Mouse (Mus musculus) myocyte (in vitro differentiated cells): ENCODE results near the gene Stx18.

Experiments used
- CEBPB ChIP-seq: IDR thresholded peaks from 2 replicates; pipeline ENCODE4 v1.6.1; 2011; ENCODE audit warnings: mild to moderate bottlenecking, moderate library complexity; ENCODE audit not compliant: poor library complexity, insufficient read depth, severe bottlenecking
- MYOD1 ChIP-seq, 3 experiments: IDR thresholded peaks; one replicate each; pipeline ENCODE4 v1.6.1; 2011; ENCODE audit warnings: control low read depth in 2 of 3, low read depth in 2 of 3, mild to moderate bottlenecking in 2 of 3, moderate library complexity in 1 of 3; ENCODE audit not compliant: insufficient read length in 2 of 3, control insufficient read depth in 1 of 3
- MYOG ChIP-seq, 3 experiments: IDR thresholded peaks; one replicate each; pipeline ENCODE4 v1.6.1; 2011; ENCODE audit warnings: control low read depth in 2 of 3, low read depth in 2 of 3, mild to moderate bottlenecking in 2 of 3; ENCODE audit not compliant: insufficient read length in 2 of 3, control insufficient read depth in 1 of 3, insufficient read depth in 1 of 3
- POLR2A ChIP-seq: IDR thresholded peaks from one replicate; pipeline ENCODE4 v1.6.1; 2011; ENCODE audit warnings: low read depth, mild to moderate bottlenecking, control low read depth, moderate library complexity; ENCODE audit not compliant: insufficient read length
- POLR2AphosphoS2 ChIP-seq: IDR thresholded peaks from one replicate; pipeline ENCODE4 v1.6.1; 2011; ENCODE audit warnings: low read depth, control low read depth; ENCODE audit not compliant: insufficient read length
- REST ChIP-seq: IDR thresholded peaks from one replicate; pipeline ENCODE4 v1.6.1; 2011; ENCODE audit warnings: mild to moderate bottlenecking, control low read depth, moderate library complexity; ENCODE audit not compliant: insufficient read depth, insufficient read length
- SRF ChIP-seq: IDR thresholded peaks from one replicate; pipeline ENCODE4 v1.6.1; 2011; ENCODE audit warnings: low read depth; ENCODE audit not compliant: control insufficient read depth, insufficient read length
- TCF12 ChIP-seq: IDR thresholded peaks from one replicate; pipeline ENCODE4 v1.6.1; 2011; ENCODE audit warnings: mild to moderate bottlenecking, control low read depth; ENCODE audit not compliant: poor library complexity, insufficient read depth, severe bottlenecking
- USF1 ChIP-seq: IDR thresholded peaks from one replicate; pipeline ENCODE4 v1.6.1; 2011; ENCODE audit warnings: low read depth, mild to moderate bottlenecking, control low read depth, moderate library complexity

DNA sequence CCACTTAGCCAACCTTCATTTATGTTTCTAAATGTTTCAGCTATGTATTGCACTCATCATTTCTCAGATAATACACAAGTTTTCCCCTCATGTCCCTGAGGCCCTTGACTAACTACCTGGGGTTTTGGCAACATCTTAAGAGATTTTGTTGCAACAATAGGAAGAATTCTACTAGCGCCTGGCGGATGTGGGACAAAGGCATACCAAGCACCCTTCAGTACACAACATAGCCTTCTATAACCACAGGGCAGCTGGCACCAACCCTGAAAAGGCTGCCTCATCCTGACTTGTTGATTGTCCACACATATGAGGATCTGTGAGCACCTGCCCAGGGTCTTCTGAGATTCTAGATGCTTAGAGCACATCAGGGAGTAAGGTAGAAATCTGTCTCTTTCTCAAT lies 55.8 kb downstream of the Stx18 start:
- TF ChIP-seq MYOG (IDR thresholded peaks at IDR 0.05; ENCODE audit: control insufficient read depth in 1 of 3, insufficient read depth in 1 of 3, insufficient read length in 2 of 3, low read depth in 2 of 3) (no peak), POLR2A (no peak), REST (no peak), POLR2AphosphoS2 (no peak), MYOD1 (IDR thresholded peaks at IDR 0.05; ENCODE audit: control insufficient read depth in 1 of 3, insufficient read length in 2 of 3, low read depth in 2 of 3) (no peak), TCF12 (no peak), USF1 (no peak), CEBPB (no peak), SRF (no peak)
